Mouse (Mus musculus): ENCODE measurements around the gene Ccp110. TPM values are rescaled to one million over a fixed set of nuclear protein-coding genes. Genes with fewer than 3 reads are reported as not detected.

Ccp110 gene
- polyA plus RNA-seq, 1 experiment from 2014 or later = 3.5 TPM

- no peak overlapping the region for H3K4me3 ChIP-seq (ENCODE audit: low read depth, low read length)
- H3K9ac ChIP-seq (replicated peaks) = no peak overlapping the region
- no peaks in the 10 kb centered on the region for H3K27me3 ChIP-seq (ENCODE audit: insufficient read depth, low read length)
- H3K9me3 ChIP-seq (ENCODE audit: low read length) = no peaks in the 10 kb centered on the region
- TF ChIP-seq CTCF (IDR thresholded peaks at IDR 0.05; ENCODE audit: low read depth) = no peak
- TF ChIP-seq EP300 (IDR thresholded peaks at IDR 0.05; ENCODE audit: low read depth) = no peak
- peaks cover 30% of the 10 kb centered on the region for H3K36me3 ChIP-seq (replicated peaks; ENCODE audit: insufficient read depth, low read length)
- no peak overlapping the region for H3K4me2 ChIP-seq (ENCODE audit: low read depth, low read length)
- H3K4me1 ChIP-seq (ENCODE audit: insufficient read depth) = no peaks in the 10 kb centered on the region
- DNase-seq = no peak
- H3K27ac ChIP-seq (ENCODE audit: low read depth) = no peak overlapping the region
- ATAC-seq = no peak
- WGBS (ENCODE audit: insufficient replicate concordance) = 89% methylated on average over 13 of the region's 13 CpGs
These were observed 20.9 kb downstream of the Ccp110 start for GRCm38 (mm10) chr7:118733225-118733624.

GRCm38 (mm10) chr7:118738730-118739129 lies 26.4 kb downstream of the Ccp110 start:
- Histone ChIP-seq H3K9ac (replicated peaks) (no peak overlapping the region), H3K36me3 (replicated peaks; ENCODE audit: insufficient read depth, low read length) (peaks cover 2% of the 10 kb centered on the region; the same call in 1 of the 2 replicates), H3K9me3 (ENCODE audit: low read length) (no peaks in the 10 kb centered on the region), H3K4me3 (ENCODE audit: low read depth, low read length) (no peak overlapping the region), H3K4me1 (ENCODE audit: insufficient read depth) (peaks cover 13% of the 10 kb centered on the region), H3K4me2 (ENCODE audit: low read depth, low read length) (no peak overlapping the region), H3K27ac (ENCODE audit: low read depth) (no peak overlapping the region), H3K27me3 (ENCODE audit: insufficient read depth, low read length) (no peaks in the 10 kb centered on the region)
- no peak for DNase-seq
- TF ChIP-seq CTCF (IDR thresholded peaks at IDR 0.05; ENCODE audit: low read depth) (peak; percentile 47), EP300 (IDR thresholded peaks at IDR 0.05; ENCODE audit: low read depth) (no peak)
- ATAC-seq = no peak
- whole genome bisulfite sequencing (ENCODE audit: insufficient replicate concordance) = 70% methylated on average over 1 of the region's 1 CpGs

GRCm38 (mm10) chr7:118739975-118740531 lies 27.7 kb downstream of the Ccp110 start, which contains the start of gene Vps35l:
Gene Vps35l, plus strand, starts transcription at chr7:118740226.
- H3K27me3 ChIP-seq (ENCODE audit: insufficient read depth, low read length) = no peaks in the 10 kb centered on the region
- peaks cover 6% of the 10 kb centered on the region; the same call in 1 of the 2 replicates for H3K36me3 ChIP-seq (replicated peaks; ENCODE audit: insufficient read depth, low read length)
- TF ChIP-seq EP300 (IDR thresholded peaks at IDR 0.05; ENCODE audit: low read depth) (no peak), CTCF (IDR thresholded peaks at IDR 0.05; ENCODE audit: low read depth) (peak; percentile 95)
- peak within 1 kb of the TSS; percentile 85 for H3K4me2 ChIP-seq (ENCODE audit: low read depth, low read length)
- peak within 1 kb of the TSS; percentile 59 for H3K27ac ChIP-seq (ENCODE audit: low read depth)
- H3K9ac ChIP-seq (replicated peaks) = peak within 1 kb of the TSS; percentile 73
- peaks cover 13% of the 10 kb centered on the region for H3K4me1 ChIP-seq (ENCODE audit: insufficient read depth)
- H3K9me3 ChIP-seq (ENCODE audit: low read length) = no peaks in the 10 kb centered on the region
- WGBS (ENCODE audit: insufficient replicate concordance) = 1% methylated on average over 16 of the region's 16 CpGs
- DNase-seq (peak; percentile 83), ATAC-seq (peak; percentile 82)
- H3K4me3 ChIP-seq (ENCODE audit: low read depth, low read length) = peak within 1 kb of the TSS; percentile 76

DNA sequence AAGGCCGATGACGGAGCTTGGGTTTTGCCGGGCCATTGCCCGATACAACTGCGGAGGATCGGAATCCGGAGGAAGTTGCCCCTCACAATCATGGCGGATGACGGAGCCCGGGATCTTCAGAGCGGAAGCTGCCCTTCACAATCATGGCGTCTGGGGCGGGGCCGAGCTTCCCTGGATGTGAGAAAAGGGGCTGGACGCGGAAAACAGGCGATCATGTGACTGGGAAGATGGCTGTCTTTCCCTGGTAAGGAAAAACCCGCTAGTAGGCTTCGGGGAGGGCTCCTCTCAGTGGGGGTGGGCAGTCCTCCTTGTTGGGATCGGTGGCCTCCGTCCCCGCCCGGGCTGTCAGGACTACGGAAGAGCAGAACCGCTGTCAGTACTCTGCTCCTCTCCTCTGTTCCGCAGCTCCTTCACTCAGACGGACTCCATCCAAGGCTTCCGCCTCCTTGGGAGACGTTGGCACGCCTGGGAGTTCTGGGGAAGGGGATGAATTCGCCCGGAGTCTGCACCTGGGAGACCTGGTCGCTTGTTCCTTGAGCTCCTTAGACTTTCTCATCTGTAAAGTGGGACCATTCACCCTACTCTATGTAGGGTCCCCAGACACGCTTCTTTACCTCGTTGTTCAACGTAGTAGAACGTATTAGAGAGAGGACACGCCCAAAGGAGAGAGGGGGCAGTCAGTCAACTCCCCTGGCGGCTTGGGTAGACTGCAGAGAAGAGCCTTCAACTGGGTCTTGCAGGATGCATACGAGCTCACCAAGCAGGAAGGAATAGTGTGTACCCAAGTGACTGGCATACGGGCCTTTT lies 28.4 kb downstream of the Ccp110 start:
- peaks cover 13% of the 10 kb centered on the region for H3K4me1 ChIP-seq (ENCODE audit: insufficient read depth)
- peak overlapping the region; percentile 76 for H3K4me3 ChIP-seq (ENCODE audit: low read depth, low read length)
- H3K36me3 ChIP-seq (replicated peaks; ENCODE audit: insufficient read depth, low read length) = peaks cover 11% of the 10 kb centered on the region; the same call in 1 of the 2 replicates
- TF ChIP-seq CTCF (IDR thresholded peaks at IDR 0.05; ENCODE audit: low read depth) (no peak), EP300 (IDR thresholded peaks at IDR 0.05; ENCODE audit: low read depth) (no peak)
- WGBS (ENCODE audit: insufficient replicate concordance) = 3% methylated on average over 41 of the region's 41 CpGs
- no peaks in the 10 kb centered on the region for H3K27me3 ChIP-seq (ENCODE audit: insufficient read depth, low read length)
- H3K9ac ChIP-seq (replicated peaks) = peak overlapping the region; percentile 73
- H3K27ac ChIP-seq (ENCODE audit: low read depth) = peak overlapping the region; percentile 59
- DNase-seq (peak; percentile 96), ATAC-seq (peak; percentile 98)
- no peaks in the 10 kb centered on the region for H3K9me3 ChIP-seq (ENCODE audit: low read length)
- H3K4me2 ChIP-seq (ENCODE audit: low read depth, low read length) = peak overlapping the region; percentile 85

GRCm38 (mm10) chr7:118742278-118742677 lies 29.9 kb downstream of the Ccp110 start:
- Histone ChIP-seq H3K9ac (replicated peaks) (no peak overlapping the region), H3K4me1 (ENCODE audit: insufficient read depth) (peaks cover 13% of the 10 kb centered on the region), H3K4me3 (ENCODE audit: low read depth, low read length) (no peak overlapping the region), H3K27ac (ENCODE audit: low read depth) (no peak overlapping the region), H3K4me2 (ENCODE audit: low read depth, low read length) (no peak overlapping the region), H3K36me3 (replicated peaks; ENCODE audit: insufficient read depth, low read length) (peaks cover 25% of the 10 kb centered on the region), H3K9me3 (ENCODE audit: low read length) (no peaks in the 10 kb centered on the region), H3K27me3 (ENCODE audit: insufficient read depth, low read length) (no peaks in the 10 kb centered on the region)
- TF ChIP-seq CTCF (IDR thresholded peaks at IDR 0.05; ENCODE audit: low read depth) = no peak
- TF ChIP-seq EP300 (IDR thresholded peaks at IDR 0.05; ENCODE audit: low read depth) = no peak
- ATAC-seq (no peak), DNase-seq (no peak)
- WGBS (ENCODE audit: insufficient replicate concordance) = 68% methylated on average over 6 of the region's 6 CpGs

- no peak overlapping the region for H3K4me3 ChIP-seq (ENCODE audit: low read depth, low read length)
- no peak overlapping the region for H3K4me2 ChIP-seq (ENCODE audit: low read depth, low read length)
- DNase-seq (no peak), ATAC-seq (no peak)
- TF ChIP-seq CTCF (IDR thresholded peaks at IDR 0.05; ENCODE audit: low read depth) = no peak
- H3K27me3 ChIP-seq (ENCODE audit: insufficient read depth, low read length) = no peaks in the 10 kb centered on the region
- H3K36me3 ChIP-seq (replicated peaks; ENCODE audit: insufficient read depth, low read length) = peaks cover 44% of the 10 kb centered on the region
- H3K27ac ChIP-seq (ENCODE audit: low read depth) = no peak overlapping the region
- WGBS (ENCODE audit: insufficient replicate concordance) = 81% methylated on average over 5 of the region's 5 CpGs
- no peaks in the 10 kb centered on the region for H3K9me3 ChIP-seq (ENCODE audit: low read length)
- H3K4me1 ChIP-seq (ENCODE audit: insufficient read depth) = peaks cover 13% of the 10 kb centered on the region
- no peak overlapping the region for H3K9ac ChIP-seq (replicated peaks)
These were observed 32.4 kb downstream of the Ccp110 start for GRCm38 (mm10) chr7:118744766-118745165.
